Mouse (Mus musculus) gastrocnemius, postnatal 4 days (tissue): ENCODE data around the gene Adi1. TPM values are rescaled to one million over a fixed set of nuclear protein-coding genes. Genes with fewer than 3 reads are reported as not detected.

Experiments
- DNase-seq, 2 experiments: peaks; one replicate each; pipeline ENCODE4 v3.0.0; 2021 to 2022; ENCODE audit warnings: low spot score in 2 of 2, mixed read lengths in 2 of 2
- total RNA-seq, 2 experiments: library from RNA; stranded (reverse); gene quantifications; 2 replicates each; pipeline ENCODE4 v1.2.3; 2021

Gene Adi1
- total RNA-seq, 2 experiments from 2014 or later = 26.8 to 32.0 TPM

DNA sequence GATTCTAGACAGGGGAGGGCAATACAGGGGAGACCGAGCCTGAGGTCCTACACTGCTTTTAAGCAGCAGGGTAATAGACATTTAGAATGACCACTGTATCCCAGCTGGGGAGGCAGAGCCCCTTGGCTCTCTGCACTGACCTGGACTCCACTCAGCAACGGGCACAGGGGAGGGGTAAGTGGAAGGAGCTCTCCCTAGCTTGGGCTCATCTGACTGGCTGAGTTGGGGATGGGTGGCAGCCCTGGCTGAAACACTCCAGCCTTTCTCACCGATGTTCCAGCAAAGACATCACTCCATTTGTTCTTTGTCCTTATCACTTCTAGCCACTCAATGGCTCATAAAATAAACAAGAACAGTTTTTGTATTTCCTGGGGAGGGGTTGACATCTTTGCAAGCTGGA, 18.7 kb downstream of the Adi1 start:
- DNase-seq = no peak

DNA sequence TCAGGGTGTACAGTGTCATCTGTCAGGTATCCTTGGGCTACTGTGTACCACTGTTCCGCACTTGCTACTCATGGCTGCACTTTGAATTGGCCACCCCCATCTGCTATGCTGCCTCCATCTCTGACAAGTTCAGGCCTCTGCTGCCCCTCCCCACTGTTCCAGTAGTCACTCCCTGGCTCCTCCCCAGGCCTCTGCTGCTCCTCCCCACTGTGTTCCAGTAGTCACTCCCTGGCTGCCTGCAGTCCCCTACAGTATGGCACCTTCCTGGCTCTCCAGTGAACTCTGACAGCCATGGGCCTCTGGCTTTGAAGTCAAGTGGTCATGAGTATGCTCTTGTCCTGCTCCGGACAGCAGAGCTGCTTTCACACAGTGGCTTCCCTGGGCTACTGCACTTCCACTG, 19.2 kb downstream of the Adi1 start:
- no peak for DNase-seq

DNA sequence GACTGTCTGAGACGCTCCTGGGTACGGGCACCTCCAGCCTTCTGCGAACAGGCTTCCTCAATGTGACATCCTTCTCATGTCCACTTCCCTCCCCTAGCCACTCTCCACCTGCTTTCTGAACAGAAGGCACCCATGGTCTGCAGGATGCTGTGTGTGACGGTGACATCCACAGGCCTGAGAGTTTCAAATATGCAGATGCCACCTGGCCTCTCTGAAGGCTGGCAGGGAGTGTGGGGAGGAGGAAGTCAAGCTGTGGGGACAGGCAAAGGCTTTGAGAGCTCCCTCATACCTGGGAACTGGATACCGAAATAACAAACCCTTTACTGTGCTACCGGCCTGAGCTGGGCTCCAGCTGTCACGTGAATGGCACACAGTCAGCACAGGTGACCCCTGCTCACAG, 19.7 kb downstream of the Adi1 start:
- no peak for DNase-seq

DNA sequence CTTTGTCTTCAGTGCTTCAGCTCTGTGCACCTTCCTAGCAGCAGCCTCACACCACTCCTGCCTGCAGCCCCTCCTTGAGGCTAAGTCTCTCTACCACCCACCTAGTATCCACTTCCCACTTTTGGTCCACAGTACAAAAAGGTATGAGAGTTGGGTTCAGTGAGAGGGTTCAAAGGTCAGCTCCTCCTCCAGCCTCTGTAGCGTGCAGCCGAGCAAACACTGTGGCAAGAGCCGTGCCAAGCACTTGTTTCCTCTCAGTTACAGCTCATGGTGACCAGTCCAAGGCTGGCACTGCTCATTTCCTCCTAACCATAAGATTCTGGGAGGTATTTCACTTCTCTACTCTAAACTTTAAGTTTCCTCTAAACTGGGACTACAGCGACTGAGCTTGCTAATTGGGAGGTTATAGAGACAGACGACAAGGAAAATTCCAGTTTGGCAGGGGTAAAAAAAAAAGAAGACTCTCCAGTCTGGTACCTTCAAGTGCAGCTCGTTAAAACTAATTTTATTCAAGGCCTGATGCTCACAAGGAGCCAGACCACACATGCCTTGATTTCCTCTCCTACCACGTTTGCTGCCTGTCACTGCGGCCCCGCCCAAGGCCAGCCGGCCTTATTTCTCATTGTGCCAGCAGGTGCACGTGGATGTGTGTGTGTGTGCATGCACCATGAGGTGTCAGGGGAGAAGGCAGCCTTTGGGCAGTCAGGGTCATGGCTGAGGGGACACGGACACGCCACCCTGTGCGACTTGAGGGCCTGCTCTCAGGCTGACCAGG, 23.0 kb downstream of the Adi1 start:
- DNase-seq = no peak

DNA sequence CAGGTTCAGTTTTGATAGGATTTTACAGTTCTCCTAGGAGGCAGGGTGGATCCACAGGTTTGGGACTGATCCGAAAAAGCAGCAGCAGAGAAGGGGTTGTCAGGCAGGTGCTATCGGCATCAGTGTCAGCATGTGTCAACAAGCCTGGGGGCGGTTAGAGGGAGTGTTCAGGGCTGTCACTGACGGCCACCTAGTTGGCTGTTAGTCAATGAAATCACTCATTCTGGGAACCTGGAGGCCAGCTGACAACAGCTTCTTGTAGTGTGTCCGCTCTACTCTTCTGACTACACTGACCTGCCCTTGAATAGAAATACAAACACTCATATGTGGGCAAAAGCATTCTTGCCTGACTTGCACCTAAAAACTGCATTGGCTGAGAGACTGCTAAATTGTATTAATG, 24.1 kb downstream of the Adi1 start:
- DNase-seq = no peak

DNA sequence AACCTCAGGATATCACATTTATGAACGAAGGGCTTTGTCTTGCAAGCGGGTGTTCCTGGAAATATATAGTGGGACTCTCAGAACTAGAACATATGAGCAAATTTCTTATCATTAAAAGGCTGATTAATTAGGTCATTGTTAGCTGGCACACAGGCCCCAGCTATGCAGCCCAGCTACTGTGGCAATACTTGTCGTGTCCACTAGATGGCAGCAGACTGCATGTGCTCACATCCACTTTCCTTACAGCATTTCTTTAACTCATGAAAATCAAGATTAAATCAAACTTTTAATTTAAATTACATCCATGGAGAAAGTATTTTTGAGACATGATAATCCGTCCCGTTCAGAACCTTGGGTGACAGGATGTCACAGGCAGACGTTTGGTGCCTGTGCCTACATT, 24.6 kb downstream of the Adi1 start:
- DNase-seq = peak; percentile 38 to 59

DNA sequence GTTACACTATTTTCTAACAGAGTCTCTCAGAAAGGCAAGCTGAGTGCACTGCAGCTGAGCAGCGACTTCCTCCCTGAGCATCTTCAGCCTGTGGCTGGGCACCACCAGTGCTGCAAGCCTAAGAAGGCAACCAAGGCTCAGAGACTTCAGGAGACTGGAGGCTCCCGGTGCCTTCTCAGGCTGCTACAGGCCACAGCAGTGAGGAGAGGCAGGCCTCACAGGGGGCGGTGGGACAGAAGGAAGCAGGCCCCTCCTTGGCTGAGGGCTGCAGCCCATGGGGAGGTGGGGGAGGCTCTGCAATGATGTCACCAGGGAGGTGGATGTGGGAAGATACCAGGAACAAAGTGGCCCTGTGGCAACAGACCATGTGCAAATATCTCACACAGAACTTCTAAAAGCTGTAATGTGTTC, 25.1 kb downstream of the Adi1 start:
- DNase-seq = no peak

DNA sequence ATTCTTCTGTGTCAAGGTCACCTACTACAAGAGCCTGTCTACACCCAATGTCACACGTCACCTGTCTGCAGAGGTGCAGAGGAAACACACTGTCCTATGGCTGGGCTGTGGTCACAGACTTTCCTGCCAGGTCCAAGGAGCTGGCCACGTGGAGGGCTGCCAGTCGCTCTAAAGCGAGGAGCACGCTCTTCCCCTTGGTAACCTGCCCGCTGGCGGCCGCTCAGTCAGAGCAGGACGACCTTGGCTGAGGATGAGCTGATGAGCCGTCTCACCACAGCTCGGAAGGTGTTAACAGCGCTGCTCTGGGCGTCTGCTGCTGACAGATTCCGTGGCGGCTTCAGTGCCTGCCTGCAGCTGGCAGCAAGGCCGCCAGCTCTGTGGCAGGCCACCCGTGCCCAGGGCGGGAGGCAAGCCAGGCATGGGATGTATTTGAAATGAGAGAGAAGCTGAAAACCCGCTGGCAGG, 25.6 kb downstream of the Adi1 start:
- DNase-seq = peak in 1 of 2 experiments; percentile 51

DNA sequence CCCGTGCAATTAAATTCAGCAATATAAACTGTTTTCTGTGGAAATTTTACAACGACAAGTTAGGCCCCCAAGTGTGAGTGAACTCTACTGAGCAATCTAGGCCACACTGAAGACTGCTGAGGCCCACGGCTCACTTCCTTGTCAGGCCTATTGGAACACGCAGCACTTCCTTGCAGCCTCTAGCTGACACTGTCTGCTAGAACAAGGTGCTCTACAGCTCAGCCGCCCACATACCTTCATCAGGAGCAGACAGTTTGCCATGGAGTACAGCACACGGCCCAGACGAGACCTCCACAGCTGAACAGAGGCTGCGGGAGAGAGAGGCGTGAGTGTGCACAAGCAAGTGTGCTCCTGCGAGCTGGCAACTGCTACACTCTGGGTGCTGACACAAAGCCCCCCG, 26.3 kb downstream of the Adi1 start:
- DNase-seq = no peak

DNA sequence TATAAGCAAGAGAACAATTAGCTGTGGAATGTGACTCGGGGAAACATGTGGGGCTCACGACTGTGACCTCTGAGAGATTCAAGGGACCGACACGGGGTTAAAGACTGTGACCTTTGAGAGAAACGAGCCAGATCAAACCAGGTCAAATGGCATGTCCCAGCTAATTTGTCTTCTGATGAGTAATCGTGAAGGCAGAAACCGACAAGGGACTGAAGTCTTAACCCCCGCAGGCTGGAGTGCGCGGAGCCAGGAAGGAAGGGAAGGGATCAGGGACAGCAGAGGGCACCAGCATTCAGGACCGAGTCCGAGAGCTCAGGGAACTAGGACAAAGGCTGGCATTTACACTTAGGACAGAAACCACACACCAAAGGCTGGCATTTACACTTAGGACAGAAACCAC, 29.4 kb downstream of the Adi1 start:
- no peak for DNase-seq

DNA sequence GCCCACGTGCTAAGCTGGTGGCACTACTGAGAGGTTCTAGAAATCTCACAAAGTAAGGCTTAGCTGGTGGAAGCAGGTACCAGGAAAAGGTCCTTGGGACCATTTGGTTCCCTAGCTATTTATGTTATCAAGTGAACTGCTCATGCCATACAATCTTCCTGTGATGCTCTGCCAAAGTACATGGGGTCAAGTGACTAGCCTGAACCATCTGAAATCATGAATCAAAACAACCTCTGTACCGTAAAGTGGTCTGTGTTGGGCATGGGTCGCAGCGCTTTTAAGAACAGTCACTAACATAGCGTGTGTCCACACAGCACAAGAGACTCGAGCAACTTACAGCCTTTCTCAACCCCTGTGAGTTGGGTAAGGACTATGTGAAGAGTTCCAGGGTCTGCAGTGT, 30.2 kb downstream of the Adi1 start:
- DNase-seq = no peak

DNA sequence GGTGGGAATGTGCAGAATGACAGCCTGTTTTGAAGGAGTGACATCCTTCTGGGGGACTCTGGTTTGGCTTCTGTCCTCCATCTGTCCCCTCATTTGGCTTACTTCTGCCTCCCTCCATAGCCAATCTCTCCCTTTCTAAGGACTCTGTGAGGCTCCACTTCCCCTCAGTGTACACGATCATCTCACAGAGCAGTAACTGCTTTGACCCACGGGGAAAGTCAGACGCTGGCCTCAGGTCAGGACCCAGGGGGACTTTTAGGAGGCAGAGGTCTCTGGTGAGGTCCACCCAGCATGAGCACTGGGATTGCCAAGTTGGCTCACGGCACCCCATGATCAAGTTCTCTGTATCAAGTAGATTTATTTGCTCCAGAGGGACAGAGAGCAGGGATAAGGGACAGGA, 33.1 kb downstream of the Adi1 start:
- DNase-seq = no peak

DNA sequence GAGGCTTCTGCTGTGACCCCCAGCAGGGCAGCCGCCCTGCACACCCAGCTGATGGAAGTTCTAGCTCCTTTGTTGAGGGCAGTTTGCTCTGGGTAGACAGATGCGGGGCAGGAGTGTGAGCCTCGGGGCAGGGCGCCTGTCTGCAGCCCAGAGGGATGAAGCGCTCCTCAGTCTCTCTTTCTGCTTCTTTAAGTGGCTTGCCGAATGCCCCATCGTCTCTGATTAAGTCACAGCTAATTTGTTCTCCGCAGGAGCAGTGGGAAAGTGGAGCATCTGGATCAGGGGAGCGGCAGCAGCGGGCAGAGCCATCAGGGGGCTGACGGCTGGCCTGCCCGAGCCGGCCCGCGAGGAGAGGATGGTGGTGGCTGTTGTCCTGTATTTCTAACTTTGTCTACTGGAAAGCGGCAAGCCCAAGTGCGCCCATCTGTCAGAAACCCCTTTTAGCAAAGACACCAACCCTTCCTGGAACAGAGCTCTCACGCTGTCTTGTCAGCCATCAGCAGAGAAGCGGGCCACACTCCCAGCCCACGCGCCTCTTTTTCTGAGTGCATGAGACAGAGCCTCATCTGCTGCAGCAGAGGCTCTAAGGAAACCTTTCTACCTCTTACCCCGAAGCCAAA, 35.6 kb downstream of the Adi1 start:
- no peak for DNase-seq

DNA sequence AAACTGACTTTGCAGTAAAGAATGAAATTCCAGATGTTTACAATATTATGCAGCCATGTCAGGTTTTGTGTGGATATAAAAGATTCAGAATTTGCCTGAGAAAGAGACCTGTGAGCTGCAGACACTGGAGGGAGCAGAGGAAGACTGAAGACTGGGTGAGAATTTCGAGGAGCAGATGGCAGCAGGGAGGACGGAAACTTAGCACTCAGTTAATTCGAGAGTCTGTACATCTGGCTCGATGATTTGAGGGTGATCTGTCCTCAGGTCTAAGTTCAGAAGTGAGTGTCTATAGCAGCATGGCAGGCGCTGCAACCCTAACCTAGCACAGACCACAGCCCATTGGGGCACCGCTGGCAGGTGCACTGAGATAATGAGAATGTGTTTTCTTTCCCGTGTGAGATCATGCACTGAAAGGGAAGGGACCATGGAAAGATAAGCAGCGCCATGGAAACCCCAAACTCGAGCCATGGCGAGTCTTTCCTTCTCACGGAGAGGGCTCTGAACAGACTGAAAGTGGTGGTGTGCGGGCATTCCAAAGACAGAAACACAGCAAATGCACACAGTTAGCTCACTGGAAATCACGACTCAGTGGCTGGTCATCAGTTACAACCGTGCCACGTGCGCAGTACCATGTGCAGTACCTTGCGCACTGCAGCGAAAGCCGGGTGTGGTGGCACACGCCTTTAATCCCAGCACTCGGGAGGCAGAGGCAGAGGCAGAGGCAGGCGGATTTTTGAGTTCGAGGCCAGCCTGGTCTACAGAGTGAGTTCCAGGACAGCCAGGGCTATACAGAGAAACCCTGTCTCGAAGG, 40.0 kb downstream of the Adi1 start:
- no peak for DNase-seq

DNA sequence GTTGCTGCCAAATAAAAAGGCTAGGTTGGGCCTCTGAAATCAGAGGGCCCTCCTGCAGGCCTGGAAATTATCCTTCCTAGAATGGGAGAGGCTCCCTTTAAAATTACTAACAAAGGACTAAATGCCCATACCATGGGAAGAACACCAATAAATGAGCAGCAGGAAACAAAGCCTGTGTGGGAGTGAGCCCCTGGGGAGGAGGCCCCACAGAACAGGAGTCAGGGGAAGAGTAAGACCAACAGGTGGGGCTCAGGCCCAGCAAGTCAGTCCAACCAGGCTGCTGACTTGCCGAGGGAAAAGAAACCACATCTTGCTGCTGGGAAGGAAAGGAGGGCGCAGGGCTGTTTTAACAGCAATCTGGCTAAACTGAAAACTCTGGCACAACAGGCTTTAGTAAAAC, 42.0 kb downstream of the Adi1 start:
- no peak for DNase-seq

DNA sequence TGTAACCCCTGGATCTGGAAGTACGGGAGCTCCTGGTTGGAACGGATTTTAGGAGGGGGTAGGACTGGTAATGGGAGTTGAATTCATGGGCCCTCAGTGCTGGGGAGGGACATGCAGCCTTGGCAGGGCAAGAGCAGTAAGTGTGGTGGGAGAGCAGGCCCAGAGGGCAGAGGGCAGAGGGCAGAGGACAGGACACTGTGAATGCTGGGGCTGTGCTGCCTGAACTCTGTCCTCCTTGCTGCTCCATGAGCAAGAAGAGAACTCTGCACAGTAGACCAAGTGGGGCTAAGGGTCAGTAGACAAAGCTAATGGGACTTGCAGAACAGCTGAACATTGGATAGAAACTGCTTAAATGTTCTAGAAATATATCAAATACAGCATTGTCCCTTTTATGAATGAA, 43.1 kb downstream of the Adi1 start:
- no peak for DNase-seq

DNA sequence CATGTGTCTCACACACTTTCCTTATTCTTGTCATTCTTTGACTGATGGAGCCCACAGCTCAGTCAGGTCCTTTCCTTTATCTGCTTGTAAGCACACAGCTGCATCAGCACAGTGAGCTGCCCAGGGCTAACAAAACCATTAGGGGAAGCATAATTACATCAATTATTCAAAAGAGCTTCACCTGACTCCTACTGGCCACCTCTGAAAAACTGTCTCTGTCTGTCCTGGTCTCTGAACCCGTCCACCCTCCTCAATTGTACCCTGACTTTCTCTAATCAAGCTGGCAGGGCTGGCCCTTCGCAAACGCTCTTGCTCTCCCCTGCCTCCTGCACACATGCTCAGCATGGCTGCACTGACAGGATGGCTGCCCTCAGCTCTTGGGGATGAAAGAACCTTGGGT, 49.3 kb downstream of the Adi1 start:
- DNase-seq = no peak

DNA sequence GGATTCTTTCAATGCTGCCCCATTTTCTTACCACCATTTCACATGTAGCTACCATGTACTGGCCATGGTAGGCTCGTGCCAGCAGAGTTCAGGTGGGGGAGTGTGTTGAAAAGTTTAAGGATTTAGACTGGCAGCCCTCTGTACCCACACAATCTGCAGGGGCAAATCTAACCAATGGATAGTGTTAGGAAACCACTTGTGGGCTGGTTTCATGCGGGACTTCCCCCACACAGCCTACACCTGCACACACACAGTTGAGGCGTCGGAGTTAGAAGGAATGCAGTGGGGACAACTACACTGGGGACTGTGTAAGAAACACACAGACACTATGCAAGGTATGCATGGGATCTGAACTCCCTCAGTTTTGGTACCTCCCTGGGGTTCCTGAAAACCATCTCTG, 51.2 kb downstream of the Adi1 start:
- no peak for DNase-seq

DNA sequence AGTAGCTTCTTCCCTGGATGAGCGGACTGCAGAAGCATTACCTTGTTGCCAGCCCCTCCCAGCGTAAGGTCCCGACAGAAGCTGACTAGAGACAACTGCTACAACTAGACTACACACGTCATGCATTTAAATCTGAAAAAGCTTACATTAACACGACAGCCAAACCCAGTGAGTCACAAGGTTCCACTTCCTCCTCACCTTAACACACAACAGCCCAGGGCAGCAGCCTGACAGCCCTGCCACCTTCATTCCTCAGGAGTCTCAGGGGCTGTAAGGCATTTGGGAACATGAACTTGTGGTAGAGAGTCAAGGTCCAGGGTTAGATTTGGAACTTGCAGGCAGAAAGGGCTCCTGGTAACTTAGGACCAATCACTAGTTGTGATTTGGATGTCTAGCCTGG, 52.0 kb downstream of the Adi1 start:
- no peak for DNase-seq
